Mouse (Mus musculus): ENCODE measurements around the gene Ptpro.

Ptpro gene

GRCm38 (mm10) chr6:137252194-137252886 lies at the start of gene Ptpro:
Gene Ptpro, plus strand, starts transcription at chr6:137252319.
- no peak for DNase-seq (ENCODE audit: low read depth, low spot score)

- no peak for DNase-seq (ENCODE audit: low read depth, low spot score)
These were observed 49.5 kb upstream of the Ptpro start for GRCm38 (mm10) chr6:137202661-137203060.

- peak; percentile 72 for DNase-seq (ENCODE audit: low read depth, low spot score)
These were observed 46.3 kb upstream of the Ptpro start for GRCm38 (mm10) chr6:137205662-137206400.

- DNase-seq (ENCODE audit: low read depth, low spot score): no peak
These were observed 45.0 kb upstream of the Ptpro start for GRCm38 (mm10) chr6:137207126-137207525.

GRCm38 (mm10) chr6:137209992-137210391 lies 42.1 kb upstream of the Ptpro start:
- DNase-seq (ENCODE audit: low read depth, low spot score): peak; percentile 62

GRCm38 (mm10) chr6:137210991-137211390 lies 41.1 kb upstream of the Ptpro start:
- DNase-seq (ENCODE audit: low read depth, low spot score): no peak

- DNase-seq (ENCODE audit: low read depth, low spot score): no peak
These were observed 40.7 kb upstream of the Ptpro start for GRCm38 (mm10) chr6:137211441-137211840.

- DNase-seq (ENCODE audit: low read depth, low spot score): no peak
These were observed 34.2 kb upstream of the Ptpro start for GRCm38 (mm10) chr6:137217841-137218463.

- no peak for DNase-seq (ENCODE audit: low read depth, low spot score)
These were observed 746 bp downstream of the Ptpro start for GRCm38 (mm10) chr6:137252887-137253242.

GRCm38 (mm10) chr6:137253415-137253814 lies 1.3 kb downstream of the Ptpro start:
- DNase-seq (ENCODE audit: low read depth, low spot score): no peak

GRCm38 (mm10) chr6:137261033-137261432 lies 8.9 kb downstream of the Ptpro start:
- DNase-seq (ENCODE audit: low read depth, low spot score): no peak

- no peak for DNase-seq (ENCODE audit: low read depth, low spot score)
These were observed 10.0 kb downstream of the Ptpro start for GRCm38 (mm10) chr6:137262087-137262486.

GRCm38 (mm10) chr6:137268019-137268418 lies 15.9 kb downstream of the Ptpro start:
- DNase-seq (ENCODE audit: low read depth, low spot score): no peak

- DNase-seq (ENCODE audit: low read depth, low spot score): no peak
These were observed 16.5 kb downstream of the Ptpro start for GRCm38 (mm10) chr6:137268592-137268991.

GRCm38 (mm10) chr6:137272513-137272912 lies 20.4 kb downstream of the Ptpro start:
- DNase-seq (ENCODE audit: low read depth, low spot score): no peak

GRCm38 (mm10) chr6:137277587-137277994 lies 25.5 kb downstream of the Ptpro start:
- DNase-seq (ENCODE audit: low read depth, low spot score): no peak

GRCm38 (mm10) chr6:137279576-137279975 lies 27.5 kb downstream of the Ptpro start:
- no peak for DNase-seq (ENCODE audit: low read depth, low spot score)

GRCm38 (mm10) chr6:137281541-137282049 lies 29.5 kb downstream of the Ptpro start:
- DNase-seq (ENCODE audit: low read depth, low spot score): no peak

- DNase-seq (ENCODE audit: low read depth, low spot score): no peak
These were observed 29.9 kb downstream of the Ptpro start for GRCm38 (mm10) chr6:137282050-137282449.

GRCm38 (mm10) chr6:137286376-137286775 lies 34.3 kb downstream of the Ptpro start:
- DNase-seq (ENCODE audit: low read depth, low spot score): no peak

GRCm38 (mm10) chr6:137287788-137288187 lies 35.7 kb downstream of the Ptpro start:
- DNase-seq (ENCODE audit: low read depth, low spot score): no peak

GRCm38 (mm10) chr6:137288264-137288663 lies 36.1 kb downstream of the Ptpro start:
- DNase-seq (ENCODE audit: low read depth, low spot score): no peak
